Mouse (Mus musculus): ENCODE data around the gene Otos.

- TF ChIP-seq CTCF (conservative IDR thresholded peaks at IDR 0.05; ENCODE audit: insufficient read depth, insufficient read length, low read depth, low read length) (no peak), POLR2A (IDR thresholded peaks at IDR 0.05; ENCODE audit: low read depth, low read length) (no peak)
These were observed 38.4 kb upstream of the Otos start for GRCm38 (mm10) chr1:92686994-92687393.
